Mouse (Mus musculus) lung, postnatal 0 days (tissue): ENCODE measurements around the gene Rpl10a.

Source experiments
- CTCF ChIP-seq: IDR thresholded peaks from 2 replicates; pipeline ENCODE4 v1.5.1; 2016; ENCODE audit warnings: antibody characterized with exemption, mild to moderate bottlenecking
- EP300 ChIP-seq: IDR thresholded peaks from 2 replicates; pipeline ENCODE4 v1.6.1; 2016; ENCODE audit warnings: antibody characterized with exemption, mild to moderate bottlenecking, control low read depth

DNA sequence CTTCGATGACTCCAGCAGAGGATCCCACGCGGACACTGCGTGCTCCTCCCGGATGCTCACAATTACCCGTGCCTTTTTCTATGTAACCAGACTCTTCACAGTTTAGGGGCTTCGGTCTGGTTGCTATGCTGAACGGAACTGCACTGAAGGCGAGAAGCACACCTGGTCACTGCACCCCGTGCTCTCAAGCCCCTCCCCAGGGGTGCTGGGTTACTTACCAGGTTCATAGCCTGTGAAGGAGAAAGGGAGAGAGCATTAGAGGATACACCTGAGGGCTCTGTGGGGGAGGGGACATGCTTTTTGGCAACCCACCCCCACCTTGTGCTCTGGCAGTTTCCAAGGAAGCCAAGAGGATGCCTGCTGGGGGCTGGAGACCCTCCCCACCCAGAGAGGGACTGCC, 7.0 kb downstream of the Rpl10a start:
- TF ChIP-seq CTCF = no peak
- TF ChIP-seq EP300 = no peak
